Mouse (Mus musculus) gastrocnemius, adult 2 months (tissue): ENCODE measurements around the gene Nkx1-2. TPM values are rescaled to one million over a fixed set of nuclear protein-coding genes. Genes with fewer than 3 reads are reported as not detected.

ENCODE experiments used
- DNase-seq: peaks from one replicate; pipeline ENCODE4 v3.0.0; 2022
- H3K27ac ChIP-seq: fragments of 200-600 bp; 2 replicates; pipeline ENCODE4 v1.8.1; 2022; ENCODE audit warnings: mild to moderate bottlenecking
- H3K4me3 ChIP-seq: fragments of 200-600 bp; 2 replicates; pipeline ENCODE4 v1.8.1; 2022; ENCODE audit warnings: mild to moderate bottlenecking, moderate library complexity
- CTCF ChIP-seq: fragments of 200-600 bp; IDR thresholded peaks from 2 replicates; pipeline ENCODE4 v1.8.1; 2022; ENCODE audit warnings: antibody characterized with exemption, mild to moderate bottlenecking, moderate library complexity
- intact Hi-C: fragments of 180-260 bp; cut with DNase I; formaldehyde crosslinking; loops from one replicate; pipeline ENCODE4 v1.15.1; 2025
- total RNA-seq, 2 experiments: library from RNA; stranded (reverse); gene quantifications; 2 replicates each; pipeline ENCODE4 v1.2.3; 2021

The Nkx1-2 gene
- total RNA-seq, 2 experiments from 2014 or later, result not detected

GRCm38 (mm10) chr7:132575623-132576022 is 23.8 kb downstream of the Nkx1-2 start:
- peak; percentile 92 for DNase-seq
- intact Hi-C loops, result loop anchor here (1.0 to 10.0 kb wide), 3 partner anchors 30 to 239 kb away; partner anchors contain the start of gene Fam53b
- Histone ChIP-seq H3K4me3 (peak overlapping the region; percentile 98), H3K27ac (peak overlapping the region; percentile 98)
- peak; percentile 73 for TF ChIP-seq CTCF

GRCm38 (mm10) chr7:132574646-132575045 is 24.8 kb downstream of the Nkx1-2 start:
- no peak for DNase-seq
- TF ChIP-seq CTCF, result no peak
- H3K27ac ChIP-seq, result peak overlapping the region; percentile 98
- H3K4me3 ChIP-seq, result peak overlapping the region; percentile 98
- intact Hi-C loops, result loop anchor here (10.0 kb wide), 2 partner anchors 60 to 240 kb away; partner anchors contain the start of gene Fam53b

GRCm38 (mm10) chr7:132573205-132573604 is 26.2 kb downstream of the Nkx1-2 start:
- TF ChIP-seq CTCF, result no peak
- intact Hi-C loops, result loop anchor here (10.0 kb wide), 2 partner anchors 62 to 242 kb away; partner anchors contain the start of gene Fam53b
- H3K4me3 ChIP-seq, result peak overlapping the region; percentile 3
- DNase-seq, result no peak
- H3K27ac ChIP-seq, result peak overlapping the region; percentile 98

- intact Hi-C loops, result loop anchor here (10.0 kb wide), 2 partner anchors 62 to 242 kb away; partner anchors contain the start of gene Fam53b
- H3K27ac ChIP-seq, result peak overlapping the region; percentile 98; the same call in 1 of the 2 replicates
- no peak for TF ChIP-seq CTCF
- peak overlapping the region; percentile 44 for H3K4me3 ChIP-seq
- no peak for DNase-seq
These were observed 26.7 kb downstream of the Nkx1-2 start for GRCm38 (mm10) chr7:132572738-132573137.

- no peak for TF ChIP-seq CTCF
- no peak for DNase-seq
- H3K4me3 ChIP-seq, result peak overlapping the region; percentile 44
- intact Hi-C loops, result loop anchor here (10.0 kb wide), 2 partner anchors 63 to 243 kb away; partner anchors contain the start of gene Fam53b
- peak overlapping the region; percentile 50 for H3K27ac ChIP-seq
These were observed 28.0 kb downstream of the Nkx1-2 start for GRCm38 (mm10) chr7:132571481-132571880.

GRCm38 (mm10) chr7:132570071-132570470 is 29.4 kb downstream of the Nkx1-2 start:
- intact Hi-C loops, result loop anchor here (10.0 kb wide), 2 partner anchors 65 to 245 kb away; partner anchors contain the start of gene Fam53b
- DNase-seq, result peak; percentile 50

GRCm38 (mm10) chr7:132568817-132569216 is 30.6 kb downstream of the Nkx1-2 start:
- peak; percentile 37 for DNase-seq
- peak overlapping the region; percentile 29 for H3K27ac ChIP-seq
- intact Hi-C loops, result no loop called here
- TF ChIP-seq CTCF, result no peak
- H3K4me3 ChIP-seq, result no peak overlapping the region

More at GRCm38 (mm10) chr7:132570071-132570470, 29.4 kb downstream of the Nkx1-2 start:
- Histone ChIP-seq H3K4me3 (no peak overlapping the region), H3K27ac (peak overlapping the region; percentile 38; the same call in 1 of the 2 replicates)
- TF ChIP-seq CTCF, result no peak

- no peak for TF ChIP-seq CTCF
- Histone ChIP-seq H3K27ac (no peak overlapping the region), H3K4me3 (no peak overlapping the region)
- DNase-seq, result no peak
- intact Hi-C loops, result no loop called here
These were observed 33.6 kb downstream of the Nkx1-2 start for GRCm38 (mm10) chr7:132565831-132566230.

- no peak overlapping the region for H3K4me3 ChIP-seq
- DNase-seq, result no peak
- intact Hi-C loops, result loop anchor here (10.0 kb wide), 1 partner anchor 1014 kb away; the partner anchor contains the start of genes Hmx2 and Hmx3
- TF ChIP-seq CTCF, result no peak
- peak overlapping the region; percentile 89 for H3K27ac ChIP-seq
These were observed 40.2 kb downstream of the Nkx1-2 start for GRCm38 (mm10) chr7:132559138-132559766.

GRCm38 (mm10) chr7:132558141-132558736 is 41.2 kb downstream of the Nkx1-2 start:
- Histone ChIP-seq H3K4me3 (0 out of 2 replicates have a peak overlapping the region, but pooled peaks have one; percentile 1), H3K27ac (peak overlapping the region; percentile 89)
- intact Hi-C loops, result loop anchor here (10.0 kb wide), 1 partner anchor 1013 kb away; the partner anchor contains the start of genes Hmx2 and Hmx3
- TF ChIP-seq CTCF, result no peak
- DNase-seq, result peak; percentile 59

GRCm38 (mm10) chr7:132556575-132556974 is 42.9 kb downstream of the Nkx1-2 start:
- Histone ChIP-seq H3K4me3 (no peak overlapping the region), H3K27ac (peak overlapping the region; percentile 89)
- peak; percentile 71 for DNase-seq
- intact Hi-C loops, result loop anchor here (10.0 kb wide), 1 partner anchor 1012 kb away; the partner anchor contains the start of genes Hmx2 and Hmx3
- TF ChIP-seq CTCF, result no peak

- no peak for TF ChIP-seq CTCF
- intact Hi-C loops, result loop anchor here (10.0 kb wide), 1 partner anchor 1011 kb away; the partner anchor contains the start of genes Hmx2 and Hmx3
- peak overlapping the region; percentile 89 for H3K27ac ChIP-seq
- no peak for DNase-seq
- H3K4me3 ChIP-seq, result no peak overlapping the region
These were observed 43.5 kb downstream of the Nkx1-2 start for GRCm38 (mm10) chr7:132555911-132556310.

- intact Hi-C loops, result loop anchor here (10.0 kb wide), 1 partner anchor 1009 kb away; the partner anchor contains the start of genes Hmx2 and Hmx3
- no peak overlapping the region for H3K27ac ChIP-seq
- no peak overlapping the region for H3K4me3 ChIP-seq
- no peak for DNase-seq
- TF ChIP-seq CTCF, result no peak
These were observed 45.3 kb downstream of the Nkx1-2 start for GRCm38 (mm10) chr7:132554091-132554490.
